Mouse (Mus musculus) embryonic stem cell, embryonic (primary cell): ENCODE measurements around the gene Slc7a9.

Experiments used
- CTCF ChIA-PET, 4 experiments: fragments of 300-600 bp in 2 of 4; fragments of 350-600 bp in 2 of 4; sonication (Branson Sonifier 250); formaldehyde crosslinking; loops; one replicate each; lab custom pipeline; 2022; ENCODE audit warnings: inconsistent platforms in 2 of 4; lab: Charles Lee
- POLR2A ChIA-PET, 4 experiments: fragments of 300-600 bp in 2 of 4; fragments of 350-600 bp in 2 of 4; sonication (Branson Sonifier 250); formaldehyde crosslinking; loops; one replicate each; lab custom pipeline; 2022; ENCODE audit warnings: antibody characterized with exemption in 4 of 4, inconsistent platforms in 1 of 4; lab: Charles Lee

Gene Slc7a9

DNA sequence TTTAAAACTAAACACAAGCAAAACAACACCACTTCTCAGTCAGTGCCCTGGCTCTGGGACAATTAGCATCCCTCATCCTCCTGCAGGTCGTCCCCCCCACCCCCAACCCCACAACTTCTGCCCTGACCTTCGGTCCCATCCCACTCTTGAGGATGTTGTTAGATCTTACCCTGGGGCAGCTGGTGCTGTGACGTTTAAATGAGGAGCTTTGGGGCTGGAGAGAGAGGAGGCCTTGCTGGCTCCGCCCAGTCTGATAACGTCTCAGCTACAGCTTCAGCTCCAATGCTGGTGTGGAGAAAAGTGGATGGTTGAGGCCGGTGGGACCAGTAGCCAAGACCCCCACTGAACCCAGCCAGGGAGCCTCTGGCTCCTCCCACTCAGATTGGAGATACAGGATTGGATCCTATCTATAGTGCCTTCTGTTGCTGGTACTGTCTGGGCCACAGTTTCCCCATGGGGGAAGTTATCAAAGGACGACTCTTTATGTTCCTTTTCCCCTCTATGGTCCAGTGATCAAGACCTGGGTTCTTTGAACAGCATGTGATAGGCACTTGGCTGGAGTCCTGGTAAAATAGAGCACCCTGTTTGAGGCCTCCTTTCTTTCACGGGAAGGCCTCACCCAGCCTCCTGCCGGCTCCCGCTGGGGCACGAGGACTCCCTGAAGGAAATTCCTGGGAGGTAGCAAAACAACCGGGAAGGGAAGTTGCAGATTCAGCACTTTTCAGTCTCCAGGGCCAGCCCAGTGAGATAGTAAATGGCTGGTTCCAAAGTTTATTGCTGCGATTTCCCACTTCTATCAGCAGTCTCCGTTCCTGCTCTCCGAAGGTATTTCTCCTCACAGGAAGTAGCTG, at the start of gene Slc7a9:
Gene Slc7a9 (plus strand): TSS at position 801 of the 851 bp plus-strand sequence.
- ChIA-PET POLR2A (interaction anchor here in 3 of 4 experiments (0.6 to 5.3 kb wide), 19 partner anchors 8 to 356 kb away, joined by 3 to 30 read pairs (median 4); partner anchors contain the start of genes Ankrd27 (in 1 of the 3), Gpatch1 (in 1 of the 3) and Rhpn2 (in 1 of the 3)), CTCF (interaction anchor here in 2 of 4 experiments (0.6 to 1.2 kb wide), 3 partner anchors 13 to 518 kb away, joined by 3 to 11 read pairs (median 6); no protein-coding TSS in a partner anchor)

DNA sequence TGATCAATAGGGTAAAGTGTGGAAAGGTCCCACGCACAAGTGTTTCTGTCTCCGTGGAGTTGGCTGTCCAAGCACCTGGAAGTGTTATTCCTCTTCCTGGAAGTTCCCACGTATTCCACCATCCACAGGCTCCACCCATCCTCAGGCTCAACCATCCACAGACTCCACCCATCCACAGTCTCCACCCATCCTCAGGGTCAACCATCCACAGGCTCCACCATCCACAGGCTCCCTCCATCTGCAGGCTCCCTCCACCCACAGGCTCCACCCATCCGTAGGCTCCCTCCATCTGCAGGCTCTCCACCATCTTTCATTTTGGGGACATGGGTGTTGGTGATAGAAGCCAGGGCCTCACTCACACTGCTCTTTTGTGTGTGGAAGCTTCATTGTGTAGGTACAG, 47.4 kb upstream of the Slc7a9 start:
- CTCF ChIA-PET = no interaction called here
- POLR2A ChIA-PET = interaction anchor here in 2 of 4 experiments (0.7 to 1.2 kb wide), 2 partner anchors 44 to 81 kb away, joined by 3 read pairs; no protein-coding TSS in a partner anchor

DNA sequence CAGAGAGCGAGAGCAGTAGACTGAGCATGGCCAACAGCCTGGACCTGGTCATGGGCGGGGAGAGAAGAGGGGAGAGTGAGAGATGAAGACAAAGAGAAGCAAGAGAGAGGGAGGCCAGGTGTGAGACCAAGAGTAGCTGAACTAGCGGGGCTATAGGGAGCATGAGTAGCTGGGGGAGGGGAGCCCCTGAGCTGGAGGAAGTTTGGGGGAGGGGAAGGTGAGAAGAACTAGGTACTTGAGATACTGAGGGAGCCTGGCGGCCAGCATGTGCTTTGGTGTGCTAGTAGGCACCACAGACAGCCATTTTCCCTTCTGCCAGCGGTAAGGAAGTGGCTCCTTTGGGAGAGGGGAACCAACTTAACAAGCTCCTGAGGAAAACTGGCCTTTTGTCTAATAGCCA, 33.4 kb upstream of the Slc7a9 start:
- CTCF ChIA-PET = interaction anchor here in 2 of 4 experiments (0.6 kb wide), 2 partner anchors 18 to 156 kb away, joined by 3 read pairs; no protein-coding TSS in a partner anchor
- POLR2A ChIA-PET = interaction anchor here in 3 of 4 experiments (0.6 to 2.8 kb wide), 9 partner anchors 10 to 49 kb away, joined by 3 to 11 read pairs (median 6); partner anchors contain the start of genes Cep89 (in 2 of the 3) and Faap24 (in 2 of the 3)

DNA sequence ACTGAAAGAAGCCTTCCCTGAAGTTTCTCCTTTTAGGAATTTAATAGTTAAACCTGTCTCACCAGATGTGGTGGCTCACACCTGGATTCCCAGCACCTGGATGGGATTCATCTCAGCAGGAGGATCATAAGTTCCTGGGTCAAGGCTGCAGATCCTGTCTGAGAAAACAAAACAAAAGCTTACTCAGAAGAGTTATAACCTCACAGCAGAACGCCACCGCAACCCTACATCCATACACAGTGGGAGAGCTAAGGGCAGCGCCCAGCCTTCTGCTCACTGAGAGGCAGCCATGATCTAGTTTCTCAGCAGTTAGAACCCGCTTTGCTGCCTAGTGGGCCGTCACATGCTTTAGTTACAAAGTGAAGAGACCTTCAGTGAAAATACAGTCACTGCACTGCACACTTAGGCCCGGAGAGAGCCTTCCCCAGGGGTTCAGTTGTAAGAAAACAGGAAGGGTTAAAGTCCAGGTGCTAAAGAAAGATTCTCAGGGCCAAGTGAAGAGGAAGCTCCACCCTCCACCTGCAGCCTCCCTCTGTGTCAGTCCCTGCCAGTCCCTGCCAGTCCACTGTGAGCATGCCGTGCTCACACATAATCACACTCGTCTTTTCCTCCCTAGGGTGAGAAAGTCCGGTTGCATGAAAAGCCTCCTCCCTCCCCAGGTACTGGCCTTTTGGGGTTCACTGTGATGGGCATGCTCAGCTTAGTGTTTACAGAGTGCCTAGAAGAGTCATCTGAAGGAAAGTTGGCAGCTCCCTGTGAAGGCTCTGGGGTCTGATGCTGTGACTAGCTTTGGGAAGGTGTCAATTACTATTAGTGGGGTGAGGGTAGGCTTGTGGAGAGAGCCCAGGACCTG, 32.6 kb upstream of the Slc7a9 start:
- ChIA-PET POLR2A (interaction anchor here in 3 of 4 experiments (0.6 to 2.8 kb wide), 18 partner anchors 8 to 976 kb away, joined by 3 to 11 read pairs (median 3); partner anchors contain the start of genes Cep89 (in 2 of the 3) and Faap24 (in 2 of the 3)), CTCF (interaction anchor here in 3 of 4 experiments (0.6 to 1.6 kb wide), 6 partner anchors 19 to 740 kb away, joined by 3 to 5 read pairs (median 4); partner anchors contain the start of genes Cep89 (in 1 of the 3) and Faap24 (in 1 of the 3))

DNA sequence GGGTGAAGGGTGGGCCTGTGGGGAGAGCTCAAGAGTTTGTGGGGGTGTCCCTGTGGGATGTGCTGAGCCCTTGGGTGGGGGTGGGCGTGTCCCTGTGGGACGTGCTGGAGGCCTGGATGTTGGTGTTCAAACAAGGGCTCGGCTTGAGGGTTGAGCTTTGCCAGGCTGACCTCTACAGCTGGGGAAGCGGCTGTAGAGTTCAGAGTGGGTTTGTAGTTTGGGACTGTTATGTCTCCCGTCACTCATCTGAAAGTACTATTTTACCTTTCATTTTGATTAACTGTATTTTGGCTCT, 32.0 kb upstream of the Slc7a9 start:
- CTCF ChIA-PET = interaction anchor here in 3 of 4 experiments (0.6 to 1.6 kb wide), 6 partner anchors 20 to 741 kb away, joined by 3 to 5 read pairs (median 4); partner anchors contain the start of genes Cep89 (in 1 of the 3) and Faap24 (in 1 of the 3)
- POLR2A ChIA-PET = interaction anchor here in 2 of 4 experiments (0.6 to 2.8 kb wide), 14 partner anchors 8 to 977 kb away, joined by 3 to 11 read pairs (median 4); partner anchors contain the start of genes Cep89 (in 1 of the 2) and Faap24 (in 1 of the 2)

DNA sequence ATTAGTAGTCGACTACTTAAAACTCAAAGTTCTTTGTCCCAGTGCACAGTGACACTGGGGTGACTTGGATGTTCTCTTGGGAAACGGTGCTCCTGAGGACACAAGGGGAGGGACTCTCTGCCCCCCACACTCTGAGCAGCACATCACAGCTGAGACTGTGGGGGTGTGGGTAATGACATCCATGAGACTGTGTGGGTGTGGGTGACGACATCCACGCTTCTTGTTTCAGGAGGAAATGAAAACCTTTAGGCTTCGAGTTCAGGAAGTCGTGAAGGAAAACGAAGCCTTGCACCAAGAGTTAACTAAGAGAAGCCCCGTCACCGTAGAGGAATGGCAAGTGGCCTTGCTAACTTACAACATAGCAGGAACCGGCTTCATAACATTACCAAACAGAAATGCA, 25.5 kb upstream of the Slc7a9 start:
- CTCF ChIA-PET = interaction anchor here in 1 of 4 experiments (0.7 kb wide), 1 partner anchor 792 kb away, joined by 4 read pairs; no protein-coding TSS in a partner anchor
- POLR2A ChIA-PET = interaction anchor here in 1 of 4 experiments (1.2 to 2.6 kb wide), 2 partner anchors 13 to 26 kb away, joined by 4 to 7 read pairs; partner anchors contain the start of genes Cep89 and Faap24

DNA sequence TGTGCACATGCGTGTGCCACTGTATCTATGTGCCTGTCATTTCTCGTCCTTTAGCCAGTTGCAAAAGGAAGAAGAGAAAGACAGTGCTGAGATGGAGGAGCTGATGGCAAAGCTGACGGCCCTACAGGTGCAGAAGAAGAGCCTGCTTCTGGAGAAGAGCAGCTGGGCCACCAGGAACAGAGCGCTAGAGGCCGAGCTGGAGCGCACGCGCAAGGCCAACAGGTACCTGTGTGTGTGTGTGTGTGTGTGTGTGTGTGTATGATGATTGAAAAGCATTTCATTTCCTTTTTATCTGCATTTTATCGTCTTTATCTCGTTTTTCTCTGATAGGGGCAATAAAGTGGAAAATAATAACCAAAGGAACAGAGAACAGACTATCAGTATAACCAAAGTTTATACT, 20.4 kb upstream of the Slc7a9 start:
- CTCF ChIA-PET = interaction anchor here in 1 of 4 experiments (0.6 kb wide), 1 partner anchor 178 kb away, joined by 7 read pairs; no protein-coding TSS in a partner anchor
- POLR2A ChIA-PET = interaction anchor here in 1 of 4 experiments (0.6 kb wide), 1 partner anchor 328 kb away, joined by 3 read pairs; no protein-coding TSS in a partner anchor

DNA sequence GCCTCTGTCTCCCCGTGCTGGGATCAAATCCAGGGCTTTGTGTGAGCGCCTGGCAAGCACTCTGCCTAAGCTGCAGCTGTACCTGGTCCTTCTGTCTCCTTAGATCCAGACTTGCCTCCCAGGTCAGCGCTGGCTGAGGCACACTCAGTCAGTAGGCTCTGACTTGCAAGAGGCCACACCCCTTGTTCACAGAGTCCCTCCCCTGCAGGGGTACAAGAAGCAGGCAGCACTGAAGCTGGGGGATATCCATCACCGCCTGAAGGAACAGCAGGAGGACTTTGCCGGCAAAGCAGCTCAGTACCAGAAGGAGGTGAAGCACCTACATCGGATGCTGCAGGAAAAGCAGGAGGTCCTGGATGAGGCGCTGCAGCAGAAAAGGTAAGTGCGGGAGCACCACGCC, 13.3 kb upstream of the Slc7a9 start:
- POLR2A ChIA-PET = interaction anchor here in 2 of 4 experiments (1.3 to 2.9 kb wide), 6 partner anchors 9 to 43 kb away, joined by 3 to 10 read pairs (median 4); partner anchors contain the start of gene Slc7a9 (in 1 of the 2)
- CTCF ChIA-PET = interaction anchor here in 1 of 4 experiments (0.6 to 0.7 kb wide), 2 partner anchors 13 to 67 kb away, joined by 3 read pairs; no protein-coding TSS in a partner anchor

DNA sequence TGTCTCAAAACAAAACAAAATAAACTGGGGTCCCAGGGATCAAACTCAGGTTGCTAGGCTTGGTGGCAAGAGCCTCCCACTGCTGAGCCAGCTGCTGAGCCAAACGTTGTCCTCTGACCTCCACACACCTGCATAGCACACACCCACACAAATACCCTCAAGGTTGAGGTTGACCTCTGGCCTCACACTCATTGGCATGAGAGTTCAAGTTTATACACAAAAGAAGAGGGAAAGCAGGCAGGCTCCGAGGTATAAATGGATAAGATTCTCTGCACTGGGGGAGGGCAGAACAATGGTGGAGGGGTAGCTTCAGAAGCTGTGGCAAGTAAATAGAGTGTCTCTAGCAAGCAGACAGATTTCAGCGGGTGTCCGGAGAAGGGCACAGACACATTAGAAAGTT, 1.1 kb upstream of the Slc7a9 start:
- CTCF ChIA-PET = interaction anchor here in 3 of 4 experiments (0.6 to 1.2 kb wide), 6 partner anchors 12 to 234 kb away, joined by 3 to 6 read pairs (median 4); no protein-coding TSS in a partner anchor
- POLR2A ChIA-PET = interaction anchor here in 3 of 4 experiments (0.6 to 5.3 kb wide), 23 partner anchors 9 to 1959 kb away, joined by 3 to 30 read pairs (median 5); partner anchors contain the start of genes Ankrd27 (in 1 of the 3), Gpatch1 (in 1 of the 3) and Rhpn2 (in 1 of the 3)

DNA sequence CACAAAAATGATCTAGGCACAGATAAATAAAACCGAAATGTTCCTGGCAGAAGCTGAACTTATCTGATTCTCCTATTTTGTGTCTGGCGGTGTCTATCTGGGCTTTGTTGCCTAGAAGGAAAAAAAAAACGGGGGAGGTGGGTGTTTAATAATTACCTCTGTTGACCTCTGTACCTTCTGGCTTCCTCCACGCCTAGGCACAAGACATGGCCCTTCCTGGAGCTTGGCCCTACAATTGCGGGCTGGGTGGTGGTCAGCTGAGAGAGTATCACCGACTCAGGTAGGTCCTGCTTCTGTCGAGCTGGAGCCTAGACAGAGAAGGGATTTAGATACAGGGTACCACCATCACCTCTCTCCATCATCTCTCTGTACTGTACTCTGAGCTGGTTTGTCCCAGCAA, 271 bp downstream of the Slc7a9 start:
- ChIA-PET POLR2A (interaction anchor here in 3 of 4 experiments (0.5 to 5.3 kb wide), 7 partner anchors 11 to 106 kb away, joined by 3 to 30 read pairs (median 4); no protein-coding TSS in a partner anchor), CTCF (interaction anchor here in 1 of 4 experiments (0.7 kb wide), 1 partner anchor 519 kb away, joined by 11 read pairs; no protein-coding TSS in a partner anchor)

DNA sequence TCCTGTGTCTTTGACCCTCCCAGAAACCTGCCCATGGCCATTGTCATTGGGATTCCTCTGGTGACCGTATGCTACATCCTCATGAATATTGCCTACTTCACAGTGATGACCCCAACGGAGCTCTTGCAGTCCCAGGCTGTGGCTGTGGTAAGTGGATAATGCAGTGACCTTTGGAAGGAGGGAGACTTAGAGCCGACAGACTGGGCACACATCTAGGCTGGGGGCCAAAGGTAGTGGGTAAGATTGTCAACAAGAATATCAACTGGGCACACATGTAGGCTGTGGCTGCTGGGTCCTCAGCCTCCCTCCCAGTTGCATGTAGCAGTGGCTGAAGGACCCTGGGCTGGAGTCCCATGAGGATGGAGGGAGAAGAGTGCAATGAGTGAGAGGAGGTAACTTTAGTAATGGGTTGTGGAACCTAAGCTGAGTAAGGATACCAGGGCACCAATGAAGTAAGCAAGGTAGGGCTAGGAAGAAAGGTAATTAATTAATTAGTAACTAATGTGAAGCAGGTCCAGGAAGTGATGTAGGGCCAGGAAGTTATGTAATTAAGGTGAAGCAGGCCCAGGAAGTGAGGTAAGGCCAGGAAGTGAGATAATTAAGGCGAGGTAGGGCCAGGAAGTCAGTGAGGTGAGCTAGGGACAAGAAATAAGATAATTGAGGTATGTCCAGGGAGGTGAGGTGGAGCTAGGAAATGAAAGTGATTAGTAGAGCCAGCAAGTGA, 7.7 kb downstream of the Slc7a9 start:
- ChIA-PET POLR2A (interaction anchor here in 2 of 4 experiments (0.9 to 1.5 kb wide), 4 partner anchors 9 to 33 kb away, joined by 3 to 7 read pairs (median 4); no protein-coding TSS in a partner anchor), CTCF (interaction anchor here in 1 of 4 experiments (0.5 kb wide), 1 partner anchor 178 kb away, joined by 3 read pairs; no protein-coding TSS in a partner anchor)

DNA sequence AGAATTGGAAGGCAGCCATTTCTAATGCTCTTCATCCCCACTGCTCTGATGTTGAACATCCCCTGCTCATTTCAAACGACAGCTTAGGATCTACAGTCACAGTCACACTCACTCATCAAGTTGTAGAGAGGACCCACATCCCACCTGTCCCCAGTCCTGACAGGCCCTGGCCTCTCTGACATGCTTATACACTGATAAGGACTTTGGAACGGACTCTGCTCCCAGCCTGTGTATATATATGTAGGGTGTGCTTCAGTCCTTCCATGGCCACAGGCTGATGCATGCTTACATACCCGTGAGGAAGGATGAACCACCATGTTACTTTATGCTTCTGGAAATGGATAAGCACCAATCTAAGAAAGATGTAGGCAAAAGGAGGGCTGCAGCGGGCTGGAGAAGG, 12.4 kb downstream of the Slc7a9 start:
- CTCF ChIA-PET = interaction anchor here in 1 of 4 experiments (0.7 kb wide), 1 partner anchor 926 kb away, joined by 3 read pairs; no protein-coding TSS in a partner anchor

DNA sequence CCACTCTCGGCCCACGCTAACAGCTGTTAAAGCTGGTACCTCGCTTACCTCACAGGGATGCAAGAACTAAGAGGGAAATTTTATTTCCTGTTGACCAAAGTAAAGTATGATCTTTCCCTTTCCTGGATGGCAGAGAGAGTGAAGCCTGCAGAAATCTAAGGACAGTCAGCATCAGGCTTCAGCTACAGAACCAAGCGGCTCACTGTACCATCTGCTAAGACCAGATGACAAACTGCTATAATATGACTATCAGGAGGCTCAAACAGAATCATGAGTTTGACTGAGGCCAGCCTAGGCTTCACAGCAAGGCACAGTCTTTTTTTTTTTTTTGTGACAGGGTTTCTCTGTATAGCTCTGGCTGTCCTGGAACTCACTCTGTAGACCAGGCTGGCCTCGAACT, 16.4 kb downstream of the Slc7a9 start:
- POLR2A ChIA-PET = interaction anchor here in 2 of 4 experiments (1.1 to 3.8 kb wide), 3 partner anchors 16 to 49 kb away, joined by 3 to 30 read pairs (median 6); partner anchors contain the start of gene Slc7a9 (in 1 of the 2)
- CTCF ChIA-PET = interaction anchor here in 2 of 4 experiments (0.7 to 1.4 kb wide), 3 partner anchors 36 to 616 kb away, joined by 3 read pairs; no protein-coding TSS in a partner anchor

More for the DNA sequence above, 12.4 kb downstream of the Slc7a9 start:
- POLR2A ChIA-PET = no interaction called here

DNA sequence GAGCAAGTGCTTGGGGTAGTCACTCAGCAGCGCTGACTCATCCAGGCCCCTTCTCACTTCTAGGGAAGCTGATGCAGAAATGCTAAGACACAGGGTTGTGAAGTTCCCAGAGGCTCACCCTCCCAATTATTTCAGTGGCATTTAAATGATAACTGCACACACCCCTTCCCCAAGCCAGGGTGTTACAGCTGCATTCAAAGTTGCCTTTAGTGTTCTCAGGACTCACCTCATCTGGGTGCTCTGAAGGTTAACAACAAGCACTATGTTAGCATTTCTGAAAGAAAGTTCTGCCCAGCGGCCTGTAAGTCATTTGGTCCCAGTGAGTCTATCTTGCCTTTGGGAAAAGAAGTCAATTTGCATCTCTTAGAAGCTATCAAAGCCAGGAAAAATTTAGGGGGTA, 19.3 kb downstream of the Slc7a9 start:
- ChIA-PET POLR2A (interaction anchor here in 3 of 4 experiments (0.6 to 3.8 kb wide), 8 partner anchors 12 to 553 kb away, joined by 3 to 30 read pairs (median 4); partner anchors contain the start of genes Slc7a9 (in 2 of the 3), Cep89 (in 1 of the 3) and Faap24 (in 1 of the 3)), CTCF (no interaction called here)

DNA sequence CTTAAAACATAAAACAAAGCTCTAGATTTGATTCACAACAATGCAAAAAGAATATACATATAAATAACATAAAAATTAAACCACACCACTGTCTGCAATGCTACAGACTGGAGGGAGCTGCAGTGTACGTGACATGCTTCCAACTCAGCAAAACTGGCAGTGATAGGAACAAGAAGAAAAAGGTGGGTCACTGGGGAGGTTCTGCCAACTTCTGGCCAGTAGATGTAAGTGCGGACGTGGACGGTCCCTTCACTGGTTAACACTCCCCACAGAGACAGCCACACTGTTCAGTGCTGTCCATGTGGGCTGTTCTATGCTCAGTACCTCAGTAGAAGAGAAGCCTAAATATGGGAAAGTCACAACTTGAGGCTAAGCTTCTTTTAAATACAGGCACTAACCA, 22.2 kb downstream of the Slc7a9 start:
- CTCF ChIA-PET = interaction anchor here in 1 of 4 experiments (1.0 kb wide), 1 partner anchor 112 kb away, joined by 4 read pairs; no protein-coding TSS in a partner anchor
- POLR2A ChIA-PET = interaction anchor here in 1 of 4 experiments (0.6 kb wide), 2 partner anchors 83 to 142 kb away, joined by 3 to 4 read pairs; no protein-coding TSS in a partner anchor

DNA sequence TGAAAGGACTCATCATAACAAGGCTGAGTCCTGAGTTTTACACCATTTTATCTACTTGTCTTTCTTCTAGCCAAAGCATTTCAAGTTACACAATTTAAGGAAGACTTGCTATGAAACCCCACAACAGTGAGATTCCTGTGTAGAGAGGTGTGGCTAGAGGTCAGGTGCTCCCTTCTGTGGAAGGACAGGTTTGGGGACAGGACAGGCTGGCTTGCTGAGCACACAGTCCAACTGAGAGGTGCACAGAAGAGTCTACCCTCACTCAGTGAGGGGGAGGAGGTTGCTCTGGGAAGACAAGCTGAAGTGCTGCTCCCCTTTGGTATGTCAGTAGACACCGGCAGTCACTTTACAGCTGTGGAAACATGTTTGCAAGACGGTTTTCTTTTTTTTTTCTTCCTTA, 27.9 kb downstream of the Slc7a9 start:
- CTCF ChIA-PET = no interaction called here

More for the DNA sequence above, 27.9 kb downstream of the Slc7a9 start:
- POLR2A ChIA-PET = interaction anchor here in 1 of 4 experiments (1.2 to 1.3 kb wide), 2 partner anchors 30 to 41 kb away, joined by 4 read pairs; no protein-coding TSS in a partner anchor
